Mouse (Mus musculus) ES-Bruce4 (cell line): ENCODE data around the gene Rbmxl1.

Experiments used
- CTCF ChIP-seq: IDR thresholded peaks from one replicate; pipeline ENCODE4 v1.8.1; 2011; ENCODE audit warnings: low read depth, low read length
- EP300 ChIP-seq: IDR thresholded peaks from 2 replicates; pipeline ENCODE4 v1.6.1; 2011; ENCODE audit warnings: low read depth, low read length; ENCODE audit not compliant: insufficient read depth

- no peak for TF ChIP-seq CTCF
- no peak for TF ChIP-seq EP300
Measured at GRCm38 (mm10) chr8:78550752-78551134, 42.0 kb upstream of the Rbmxl1 start.
